In genomic region chr6:88588581-88589256, GRCm38 (mm10) we compare ENCODE assay signal across 20 mouse cellular contexts. TPM values are rescaled to one million over a fixed set of nuclear protein-coding genes. Genes with fewer than 3 reads are reported as not detected.
A peak's percentile ranks its signal among the peaks of the same experiment; 100 is the strongest.
DNase-seq lines count a peak whose midpoint lies in the region; ATAC-seq and TF ChIP-seq lines count a peak whose summit lies in the region.
"Had no signal": no experiment of that assay in that cellular context is flagged by ENCODE, and none has a peak within 500 bp of the region (broad histone marks: within the 10 kb centered on the region; RNA-seq: fewer than 3 reads in every experiment).

No protein-coding gene starts in this region.

- H3K27ac ChIP-seq in forebrain, embryonic 16.5 days (ENCODE audit: low read length) = no peak overlapping the region
- no peak overlapping the region for H3K27ac ChIP-seq in forebrain, embryonic 10.5 days
- H3K27ac ChIP-seq in limb, embryonic 14.5 days (replicated peaks; ENCODE audit: low read depth, low read length) = no peak overlapping the region
- H3K27ac ChIP-seq in limb, embryonic 10.5 days = no peak overlapping the region
- H3K27ac ChIP-seq in midbrain, embryonic 14.5 days (replicated peaks; ENCODE audit: low read depth, low read length) = no peak overlapping the region
- H3K27ac ChIP-seq: embryonic facial prominence, embryonic 10.5 days; embryonic facial prominence, embryonic 13.5 days; forebrain, embryonic 12.5 days; forebrain, embryonic 15.5 days; heart, embryonic 15.5 days; hindbrain, embryonic 10.5 days; hindbrain, embryonic 14.5 days had no signal

- DNase-seq in forebrain, embryonic 10.5 days (ENCODE audit: extremely low spot score, low spot score) = no peak
- DNase-seq in limb, embryonic 14.5 days (ENCODE audit: low spot score) = no peak
- DNase-seq in limb, embryonic 10.5 days (ENCODE audit: low spot score) = no peak
- DNase-seq in brain, embryonic 14.5 days (ENCODE audit: low read depth) = peak; percentile 35
- peak; percentile 30 for DNase-seq in midbrain, embryonic 14.5 days
- no peak for DNase-seq in layer of hippocampus, adult 11-12 months (ENCODE audit: low spot score)
- no peak for DNase-seq in left cerebral cortex, adult 9 months (ENCODE audit: low spot score in 2 of 2)
- DNase-seq: cerebellum, adult 11 months; gastrocnemius, postnatal 14 days had no signal

- no peaks in the 10 kb centered on the region for H3K36me3 ChIP-seq in forebrain, embryonic 16.5 days (ENCODE audit: control insufficient read depth, insufficient read depth)
- H3K36me3 ChIP-seq in forebrain, embryonic 10.5 days (replicated peaks) = no peaks in the 10 kb centered on the region
- H3K36me3 ChIP-seq in limb, embryonic 14.5 days (ENCODE audit: control insufficient read depth, insufficient read depth, low read length) = no peaks in the 10 kb centered on the region
- no peaks in the 10 kb centered on the region for H3K36me3 ChIP-seq in limb, embryonic 10.5 days
- H3K36me3 ChIP-seq in midbrain, embryonic 14.5 days (ENCODE audit: control insufficient read depth, insufficient read depth, low read length) = no peaks in the 10 kb centered on the region
- H3K36me3 ChIP-seq: embryonic facial prominence, embryonic 10.5 days; embryonic facial prominence, embryonic 13.5 days; forebrain, embryonic 12.5 days; forebrain, embryonic 15.5 days; heart, embryonic 12.5 days; heart, embryonic 15.5 days; hindbrain, embryonic 10.5 days had no signal

- no peaks in the 10 kb centered on the region; the same call in 1 of the 2 replicates for H3K4me1 ChIP-seq in forebrain, embryonic 16.5 days (replicated peaks; ENCODE audit: control insufficient read depth, insufficient read depth, low read length)
- H3K4me1 ChIP-seq in forebrain, embryonic 10.5 days = peaks cover 5% of the 10 kb centered on the region
- H3K4me1 ChIP-seq in limb, embryonic 14.5 days (ENCODE audit: control insufficient read depth, insufficient read depth, low read length) = no peaks in the 10 kb centered on the region
- no peaks in the 10 kb centered on the region for H3K4me1 ChIP-seq in limb, embryonic 10.5 days
- no peaks in the 10 kb centered on the region for H3K4me1 ChIP-seq in midbrain, embryonic 14.5 days (ENCODE audit: control insufficient read depth, insufficient read depth, low read length)
- H3K4me1 ChIP-seq: forebrain, embryonic 12.5 days had no signal

- ATAC-seq in forebrain, embryonic 16.5 days = 0 out of 2 replicates have a peak, but pooled peaks have one; percentile 18
- no peak for ATAC-seq in limb, embryonic 14.5 days (ENCODE audit: low FRiP score, low read depth)
- no peak; the same call in 1 of the 2 replicates for ATAC-seq in midbrain, embryonic 14.5 days (ENCODE audit: low FRiP score, low TSS enrichment)
- ATAC-seq: forebrain, embryonic 15.5 days had no signal

- H3K4me3 ChIP-seq in forebrain, embryonic 16.5 days (replicated peaks; ENCODE audit: low read length) = no peak overlapping the region
- H3K4me3 ChIP-seq in forebrain, embryonic 10.5 days = no peak overlapping the region
- no peak overlapping the region for H3K4me3 ChIP-seq in limb, embryonic 14.5 days (replicated peaks; ENCODE audit: low read length)
- H3K4me3 ChIP-seq in limb, embryonic 10.5 days = no peak overlapping the region
- H3K4me3 ChIP-seq in midbrain, embryonic 14.5 days (replicated peaks; ENCODE audit: low read depth, low read length) = no peak overlapping the region
- H3K4me3 ChIP-seq: embryonic facial prominence, embryonic 10.5 days; embryonic facial prominence, embryonic 13.5 days; erythroblast, embryonic 14.5 days; forebrain, embryonic 12.5 days; forebrain, embryonic 15.5 days; gastrocnemius, adult 2 months; heart, embryonic 12.5 days; heart, embryonic 15.5 days; hindbrain, embryonic 10.5 days had no signal

- no peak overlapping the region for H3K9ac ChIP-seq in forebrain, embryonic 16.5 days (replicated peaks; ENCODE audit: low read depth, low read length)
- 0 out of 2 replicates have a peak overlapping the region, but pooled peaks have one; percentile 12 for H3K9ac ChIP-seq in limb, embryonic 14.5 days (ENCODE audit: low read depth, low read length, severe bottlenecking)
- no peak overlapping the region for H3K9ac ChIP-seq in midbrain, embryonic 14.5 days (replicated peaks; ENCODE audit: low read length)
- H3K9ac ChIP-seq: embryonic facial prominence, embryonic 13.5 days; forebrain, embryonic 12.5 days; forebrain, embryonic 15.5 days; heart, embryonic 12.5 days; heart, embryonic 15.5 days; hindbrain, embryonic 14.5 days had no signal

- H3K9me3 ChIP-seq in forebrain, embryonic 16.5 days (ENCODE audit: control insufficient read depth, low read length) = no peaks in the 10 kb centered on the region
- no peaks in the 10 kb centered on the region for H3K9me3 ChIP-seq in forebrain, embryonic 10.5 days
- no peaks in the 10 kb centered on the region for H3K9me3 ChIP-seq in limb, embryonic 14.5 days (ENCODE audit: control insufficient read depth, low read length)
- no peaks in the 10 kb centered on the region for H3K9me3 ChIP-seq in limb, embryonic 10.5 days (replicated peaks)
- no peaks in the 10 kb centered on the region for H3K9me3 ChIP-seq in midbrain, embryonic 14.5 days (ENCODE audit: control insufficient read depth, low read length)
- H3K9me3 ChIP-seq: embryonic facial prominence, embryonic 10.5 days; embryonic facial prominence, embryonic 13.5 days; forebrain, embryonic 12.5 days; forebrain, embryonic 15.5 days; heart, embryonic 12.5 days; heart, embryonic 15.5 days; hindbrain, embryonic 10.5 days had no signal

- H3K27me3 ChIP-seq in forebrain, embryonic 16.5 days (replicated peaks; ENCODE audit: control insufficient read depth, insufficient read depth, low read length) = no peaks in the 10 kb centered on the region
- no peaks in the 10 kb centered on the region; the same call in 1 of the 2 replicates for H3K27me3 ChIP-seq in forebrain, embryonic 10.5 days (ENCODE audit: poor library complexity, severe bottlenecking)
- H3K27me3 ChIP-seq in limb, embryonic 14.5 days (ENCODE audit: control insufficient read depth, insufficient read depth, low read length) = no peaks in the 10 kb centered on the region
- no peaks in the 10 kb centered on the region for H3K27me3 ChIP-seq in limb, embryonic 10.5 days (ENCODE audit: low read depth, poor library complexity, severe bottlenecking)
- H3K27me3 ChIP-seq in midbrain, embryonic 14.5 days (ENCODE audit: control insufficient read depth, insufficient read depth, low read length) = no peaks in the 10 kb centered on the region
- H3K27me3 ChIP-seq: embryonic facial prominence, embryonic 13.5 days; forebrain, embryonic 12.5 days; forebrain, embryonic 15.5 days; heart, embryonic 12.5 days; heart, embryonic 15.5 days had no signal

- TF ChIP-seq CTCF in brain, embryonic 14.5 days (IDR thresholded peaks at IDR 0.05; ENCODE audit: borderline replicate concordance, extremely low read depth, insufficient read depth, insufficient read length) = no peak

- TF ChIP-seq POLR2A in limb, embryonic 14.5 days (IDR thresholded peaks at IDR 0.05; ENCODE audit: borderline replicate concordance, extremely low read depth, insufficient read depth, insufficient read length) = no peak
- no peak for TF ChIP-seq POLR2A in brain, embryonic 14.5 days (IDR thresholded peaks at IDR 0.05; ENCODE audit: borderline replicate concordance, extremely low read depth, insufficient read depth, insufficient read length, poor library complexity, severe bottlenecking)

- no peak overlapping the region for H3K4me2 ChIP-seq in forebrain, embryonic 16.5 days (ENCODE audit: low read length)
- no peak overlapping the region for H3K4me2 ChIP-seq in limb, embryonic 14.5 days (replicated peaks; ENCODE audit: low read depth, low read length, severe bottlenecking)
- no peak overlapping the region for H3K4me2 ChIP-seq in midbrain, embryonic 14.5 days (ENCODE audit: low read length)
- H3K4me2 ChIP-seq: embryonic facial prominence, embryonic 13.5 days; forebrain, embryonic 12.5 days; forebrain, embryonic 15.5 days; heart, embryonic 12.5 days; heart, embryonic 15.5 days; hindbrain, embryonic 14.5 days had no signal

- WGBS in forebrain, embryonic 16.5 days = 61% methylated on average over 7 of the region's 7 CpGs
- 83% methylated on average over 7 of the region's 7 CpGs for WGBS in forebrain, embryonic 10.5 days
- 67% methylated on average over 7 of the region's 7 CpGs for WGBS in limb, embryonic 14.5 days
- WGBS in limb, embryonic 10.5 days = 72% methylated on average over 7 of the region's 7 CpGs
- WGBS in midbrain, embryonic 14.5 days = 76% methylated on average over 7 of the region's 7 CpGs

RNA-seq across cellular contexts. Expression of gene Kbtbd12, which starts 49.0 kb away (rescaled TPM):
- 0.37 and 0.52 TPM in 2 replicates for polyA plus RNA-seq in forebrain, embryonic 16.5 days (2015; fragmentation: Nextera tagmentation; extraction: Ambion mirVana)
- 0.22 and 0.25 TPM in 2 replicates for polyA plus RNA-seq in forebrain, embryonic 10.5 days (2016; fragmentation: Nextera tagmentation; extraction: Ambion mirVana)
- 0.50 and 0.78 TPM in 2 replicates for polyA plus RNA-seq in limb, embryonic 14.5 days (2012; rRNA removed)
- 0.95 and 1.3 TPM in 2 replicates for polyA plus RNA-seq in limb, embryonic 14.5 days (2014; fragmentation: Nextera tagmentation; extraction: Ambion mirVana)
- 0.21 TPM in 1 of 2 replicates, not detected in the other for polyA plus RNA-seq in limb, embryonic 10.5 days (2016; fragmentation: Nextera tagmentation; extraction: Ambion mirVana)
- polyA plus RNA-seq in brain, embryonic 14.5 days (2012; rRNA removed) = 0.15 and 0.16 TPM in 2 replicates
- 0.33 and 0.78 TPM in 2 replicates for polyA plus RNA-seq in midbrain, embryonic 14.5 days (2014; fragmentation: Nextera tagmentation; extraction: Ambion mirVana)
- polyA plus RNA-seq: erythroblast, embryonic 14.5 days; hindbrain, embryonic 10.5 days had no signal

Comparison
In these comparisons a context has a peak if more than half of its experiments do, and no peak if none do; other contexts are left out.
1. DNase-seq: peak in brain, embryonic 14.5 days (single experiment) and midbrain, embryonic 14.5 days (single experiment); none in forebrain, embryonic 10.5 days (single experiment), limb, embryonic 14.5 days (single experiment), limb, embryonic 10.5 days (single experiment), layer of hippocampus, adult 11-12 months (single experiment) and left cerebral cortex, adult 9 months (0 of 2).